Mouse (Mus musculus): ENCODE data around the gene Med12l. TPM values are rescaled to one million over a fixed set of nuclear protein-coding genes. Genes with fewer than 3 reads are reported as not detected.

Gene Med12l
- polyA plus RNA-seq, 1 experiment from 2014 or later, result 0.82 TPM

GRCm38 (mm10) chr3:59005996-59006730, 538 bp downstream of the Med12l start:
- DNase-seq (ENCODE audit: low spot score), result peak; percentile 38

DNA sequence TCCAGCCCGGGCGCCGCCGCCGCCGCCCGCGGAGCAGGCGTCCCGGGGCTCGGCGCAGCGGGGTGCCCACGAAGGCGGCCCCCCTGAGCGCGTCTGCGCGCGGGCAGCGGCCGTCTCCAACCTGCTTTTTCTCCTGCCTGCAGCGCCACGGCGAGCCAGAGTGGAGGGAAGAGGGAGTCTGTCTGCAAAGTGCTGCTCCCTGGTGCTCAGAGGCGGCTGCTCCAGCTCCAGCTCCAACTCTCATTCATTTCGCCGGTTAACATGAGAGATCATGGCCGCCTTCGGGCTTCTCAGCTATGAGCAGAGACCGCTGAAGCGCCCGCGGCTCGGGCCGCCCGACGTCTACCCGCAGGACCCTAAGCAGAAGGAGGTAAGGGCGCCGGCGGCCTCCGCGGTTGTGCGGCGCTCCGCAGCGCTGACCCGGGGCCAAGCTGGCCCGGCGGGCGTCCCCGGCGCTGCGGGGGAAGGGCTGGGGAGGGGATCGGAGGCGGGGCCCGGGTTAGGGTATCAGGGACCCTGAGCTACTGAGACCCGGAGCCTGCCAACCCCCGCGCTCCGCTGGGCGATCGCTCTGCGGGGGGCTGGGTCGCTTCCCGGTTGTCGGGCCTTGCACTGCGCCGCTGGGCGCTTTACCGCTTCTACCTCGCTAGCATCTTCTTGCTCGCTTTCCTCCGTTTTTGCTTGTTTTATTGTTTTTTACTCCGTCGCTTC, 1.3 kb downstream of the Med12l start:
- WGBS, result under 1% methylated on average over 69 of the region's 77 CpGs
- Histone ChIP-seq H3K4me2 (ENCODE audit: low read length) (peak overlapping the region; percentile 98), H3K27ac (peak overlapping the region; percentile 79), H3K9ac (ENCODE audit: low read depth, low read length) (peak overlapping the region; percentile 64), H3K4me3 (replicated peaks; ENCODE audit: low read depth, low read length) (peak overlapping the region; percentile 69), H3K27me3 (ENCODE audit: insufficient read depth, low read length) (no peaks in the 10 kb centered on the region), H3K36me3 (ENCODE audit: insufficient read depth, low read length) (no peaks in the 10 kb centered on the region), H3K9me3 (replicated peaks; ENCODE audit: low read length) (no peaks in the 10 kb centered on the region), H3K4me1 (replicated peaks; ENCODE audit: insufficient read depth, low read length) (peaks cover 12% of the 10 kb centered on the region; the same call in 1 of the 2 replicates)
- DNase-seq (ENCODE audit: low spot score) (peak; percentile 94), ATAC-seq (replicated peaks; ENCODE audit: low FRiP score, low read depth) (peak; percentile 86)
- peak; percentile 67 for TF ChIP-seq CTCF (IDR thresholded peaks at IDR 0.05; ENCODE audit: low read depth)

More at GRCm38 (mm10) chr3:59005996-59006730, 538 bp downstream of the Med12l start:
- Histone ChIP-seq H3K9me3 (replicated peaks; ENCODE audit: low read length) (no peaks in the 10 kb centered on the region), H3K4me1 (replicated peaks; ENCODE audit: insufficient read depth, low read length) (peaks cover 12% of the 10 kb centered on the region; the same call in 1 of the 2 replicates), H3K27ac (peak overlapping the region; percentile 79), H3K4me3 (replicated peaks; ENCODE audit: low read depth, low read length) (peak overlapping the region; percentile 69), H3K9ac (ENCODE audit: low read depth, low read length) (peak overlapping the region; percentile 64), H3K27me3 (ENCODE audit: insufficient read depth, low read length) (no peaks in the 10 kb centered on the region), H3K4me2 (ENCODE audit: low read length) (peak overlapping the region; percentile 98), H3K36me3 (ENCODE audit: insufficient read depth, low read length) (no peaks in the 10 kb centered on the region)
- peak; percentile 76 for ATAC-seq (replicated peaks; ENCODE audit: low FRiP score, low read depth)
- TF ChIP-seq CTCF (IDR thresholded peaks at IDR 0.05; ENCODE audit: low read depth), result no peak
- under 1% methylated on average over 73 of the region's 83 CpGs for whole genome bisulfite sequencing

DNA sequence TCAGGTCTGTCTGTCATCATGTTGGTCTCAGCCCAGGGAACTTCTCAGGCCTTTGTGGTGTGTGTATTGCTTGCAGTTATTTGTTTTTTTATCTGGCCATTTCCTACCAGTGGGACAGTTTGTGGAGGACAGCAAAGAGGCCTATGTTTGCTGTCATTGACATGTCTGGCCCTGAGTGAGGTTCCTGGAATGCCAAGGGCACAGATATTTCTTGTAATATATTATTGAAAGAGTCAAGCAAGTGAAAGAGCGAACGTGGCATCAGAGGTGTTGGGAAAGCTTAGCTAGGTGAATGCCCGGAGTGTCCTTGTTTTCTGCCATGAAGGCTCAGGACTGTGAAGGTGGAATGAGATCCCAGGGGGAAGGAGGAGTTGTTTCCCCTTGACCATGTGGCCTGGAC, 4.7 kb downstream of the Med12l start:
- TF ChIP-seq CTCF (IDR thresholded peaks at IDR 0.05; ENCODE audit: low read depth), result no peak
- WGBS, result 81% methylated on average over 3 of the region's 3 CpGs
- Histone ChIP-seq H3K9me3 (replicated peaks; ENCODE audit: low read length) (no peaks in the 10 kb centered on the region), H3K4me1 (replicated peaks; ENCODE audit: insufficient read depth, low read length) (peaks cover 8% of the 10 kb centered on the region; the same call in 1 of the 2 replicates), H3K4me3 (replicated peaks; ENCODE audit: low read depth, low read length) (no peak overlapping the region), H3K27ac (no peak overlapping the region), H3K9ac (ENCODE audit: low read depth, low read length) (no peak overlapping the region), H3K4me2 (ENCODE audit: low read length) (no peak overlapping the region), H3K27me3 (ENCODE audit: insufficient read depth, low read length) (no peaks in the 10 kb centered on the region), H3K36me3 (ENCODE audit: insufficient read depth, low read length) (no peaks in the 10 kb centered on the region)
- DNase-seq (ENCODE audit: low spot score) (no peak), ATAC-seq (replicated peaks; ENCODE audit: low FRiP score, low read depth) (no peak)

DNA sequence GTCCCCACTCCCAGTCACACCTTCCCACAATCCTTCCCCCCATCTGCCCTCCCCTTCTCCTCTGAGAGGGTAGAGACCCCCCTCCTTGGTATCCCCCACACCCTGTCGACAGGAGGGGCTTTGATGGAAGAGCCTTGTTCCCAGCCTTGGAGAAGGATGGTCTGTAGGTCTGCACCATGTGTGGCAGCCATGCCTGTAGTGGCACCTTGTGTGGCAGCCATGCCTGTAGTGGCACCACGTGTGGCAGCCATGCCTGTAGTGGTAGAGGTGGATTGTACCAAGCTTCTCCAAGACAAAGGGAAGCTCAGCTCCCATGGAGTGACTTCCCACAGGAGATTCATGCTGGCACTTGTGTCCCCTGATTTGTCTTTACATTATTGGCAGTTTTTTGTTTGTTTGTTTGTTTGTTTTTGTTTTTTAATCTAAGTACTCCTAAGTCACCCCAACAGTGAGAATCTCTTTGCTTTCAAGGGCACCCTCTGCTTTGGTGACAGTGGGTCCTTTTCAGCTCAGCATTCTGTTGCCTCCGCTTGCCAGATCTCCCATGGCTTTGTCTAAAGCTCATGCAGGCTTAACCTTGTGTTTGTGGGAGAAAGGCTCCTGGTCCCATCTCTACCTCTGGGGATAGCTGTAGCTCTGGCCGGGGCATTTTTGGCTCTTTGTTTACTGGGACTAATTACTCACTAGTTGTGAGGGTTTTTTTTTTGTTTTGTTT, 10.2 kb downstream of the Med12l start:
- no peak for DNase-seq (ENCODE audit: low spot score)
- Histone ChIP-seq H3K36me3 (ENCODE audit: insufficient read depth, low read length) (no peaks in the 10 kb centered on the region), H3K4me2 (ENCODE audit: low read length) (no peak overlapping the region), H3K4me3 (replicated peaks; ENCODE audit: low read depth, low read length) (no peak overlapping the region), H3K27ac (no peak overlapping the region), H3K9ac (ENCODE audit: low read depth, low read length) (no peak overlapping the region), H3K27me3 (ENCODE audit: insufficient read depth, low read length) (no peaks in the 10 kb centered on the region), H3K4me1 (replicated peaks; ENCODE audit: insufficient read depth, low read length) (no peaks in the 10 kb centered on the region), H3K9me3 (replicated peaks; ENCODE audit: low read length) (no peaks in the 10 kb centered on the region)
- ATAC-seq (replicated peaks; ENCODE audit: low FRiP score, low read depth), result no peak
- whole genome bisulfite sequencing, result 69% methylated on average over 4 of the region's 4 CpGs
- no peak for TF ChIP-seq CTCF (IDR thresholded peaks at IDR 0.05; ENCODE audit: low read depth)

DNA sequence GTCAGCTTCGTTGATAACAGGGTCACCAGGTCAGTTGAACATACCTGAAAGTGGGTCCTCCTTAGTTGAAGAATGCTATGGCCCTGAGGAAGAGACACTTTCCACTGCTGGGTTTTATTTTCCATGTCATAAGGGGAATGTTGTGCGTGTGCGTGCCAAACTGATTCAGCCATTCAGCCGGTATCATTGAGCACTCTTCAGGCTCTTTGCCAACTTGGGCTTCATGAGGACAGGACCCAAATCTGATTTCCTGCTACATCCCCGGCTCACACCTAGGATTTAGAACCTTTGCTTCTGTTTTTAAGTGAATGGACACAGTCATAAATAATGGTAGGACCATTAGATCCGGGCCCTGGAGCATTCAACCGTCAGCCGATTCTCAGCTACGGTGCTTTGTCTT, 10.9 kb downstream of the Med12l start:
- no peak overlapping the region for H3K4me3 ChIP-seq (replicated peaks; ENCODE audit: low read depth, low read length)

GRCm38 (mm10) chr3:59021236-59021635, 15.6 kb downstream of the Med12l start:
- no peak overlapping the region for H3K4me2 ChIP-seq (ENCODE audit: low read length)
- no peaks in the 10 kb centered on the region for H3K4me1 ChIP-seq (replicated peaks; ENCODE audit: insufficient read depth, low read length)
- ATAC-seq (replicated peaks; ENCODE audit: low FRiP score, low read depth) (no peak), DNase-seq (ENCODE audit: low spot score) (no peak)
- no peaks in the 10 kb centered on the region for H3K27me3 ChIP-seq (ENCODE audit: insufficient read depth, low read length)
- no peak overlapping the region for H3K9ac ChIP-seq (ENCODE audit: low read depth, low read length)
- H3K9me3 ChIP-seq (replicated peaks; ENCODE audit: low read length), result no peaks in the 10 kb centered on the region
- no peak overlapping the region for H3K27ac ChIP-seq
- H3K4me3 ChIP-seq (replicated peaks; ENCODE audit: low read depth, low read length), result no peak overlapping the region
- WGBS, result 68% methylated on average over 8 of the region's 8 CpGs
- no peaks in the 10 kb centered on the region for H3K36me3 ChIP-seq (ENCODE audit: insufficient read depth, low read length)
- TF ChIP-seq CTCF (IDR thresholded peaks at IDR 0.05; ENCODE audit: low read depth), result no peak

More for the DNA sequence above, 10.9 kb downstream of the Med12l start:
- 59% methylated on average over 9 of the region's 9 CpGs for WGBS
- no peak overlapping the region for H3K27ac ChIP-seq
- H3K9ac ChIP-seq (ENCODE audit: low read depth, low read length), result no peak overlapping the region
- H3K27me3 ChIP-seq (ENCODE audit: insufficient read depth, low read length), result no peaks in the 10 kb centered on the region
- H3K4me2 ChIP-seq (ENCODE audit: low read length), result no peak overlapping the region
- no peak for TF ChIP-seq CTCF (IDR thresholded peaks at IDR 0.05; ENCODE audit: low read depth)
- H3K4me1 ChIP-seq (replicated peaks; ENCODE audit: insufficient read depth, low read length), result no peaks in the 10 kb centered on the region
- H3K36me3 ChIP-seq (ENCODE audit: insufficient read depth, low read length), result no peaks in the 10 kb centered on the region
- no peaks in the 10 kb centered on the region for H3K9me3 ChIP-seq (replicated peaks; ENCODE audit: low read length)
- DNase-seq (ENCODE audit: low spot score) (no peak), ATAC-seq (replicated peaks; ENCODE audit: low FRiP score, low read depth) (no peak)
